Mouse (Mus musculus) cerebellum, adult 11 months (tissue): ENCODE results near the gene Olfr828.

Source experiments
- DNase-seq: peaks from one replicate; pipeline ENCODE4 v3.0.0; 2022

Gene Olfr828

GRCm38 (mm10) chr9:18819426-18819825 is at the start of gene Olfr828:
Gene Olfr828, minus strand, starts transcription at chr9:18819526.
- no peak for DNase-seq

GRCm38 (mm10) chr9:18854633-18855032 is 35.3 kb upstream of the Olfr828 start, which contains the start of gene Olfr829:
Gene Olfr829, plus strand, starts transcription at chr9:18854933.
- no peak for DNase-seq

- DNase-seq, result no peak
These were observed 34.0 kb downstream of the Olfr828 start for GRCm38 (mm10) chr9:18785316-18785715.

GRCm38 (mm10) chr9:18779476-18779875 is 39.9 kb downstream of the Olfr828 start:
- DNase-seq, result peak; percentile 6

GRCm38 (mm10) chr9:18778981-18779380 is 40.3 kb downstream of the Olfr828 start:
- DNase-seq, result no peak
